Mouse (Mus musculus) hindbrain, embryonic 13.5 days (tissue): ENCODE data around the gene Tor1aip2. TPM values are rescaled to one million over a fixed set of nuclear protein-coding genes. Genes with fewer than 3 reads are reported as not detected.

ENCODE experiments used
- ATAC-seq: fragments of 200-750 bp; cut with Nextera tagmentation; 2 replicates; pipeline ENCODE4 v1.8.0; 2017; ENCODE audit warnings: moderate TSS enrichment; ENCODE audit not compliant: low FRiP score
- H3K27ac ChIP-seq: fragments of 300-500 bp; sonication (generic); 2 replicates; pipeline ENCODE4 v1.5.1; 2015; ENCODE audit warnings: inconsistent platforms, mild to moderate bottlenecking, moderate library complexity
- H3K27me3 ChIP-seq: fragments of 300-500 bp; sonication (generic); 2 replicates; pipeline ENCODE4 v1.6.1; 2015; ENCODE audit warnings: mild to moderate bottlenecking, inconsistent platforms
- H3K36me3 ChIP-seq: fragments of 300-500 bp; sonication (generic); 2 replicates; pipeline ENCODE4 v1.6.1; 2015; ENCODE audit warnings: mild to moderate bottlenecking, inconsistent platforms
- H3K4me1 ChIP-seq: fragments of 300-500 bp; sonication (generic); replicated peaks from 2 replicates; pipeline ENCODE4 v1.6.1; 2015; ENCODE audit warnings: inconsistent platforms
- H3K4me2 ChIP-seq: fragments of 300-500 bp; sonication (generic); 2 replicates; pipeline ENCODE4 v1.6.1; 2015; ENCODE audit warnings: inconsistent platforms, mild to moderate bottlenecking, moderate library complexity
- H3K4me3 ChIP-seq: fragments of 300-500 bp; sonication (generic); 2 replicates; pipeline ENCODE4 v1.5.1; 2015; ENCODE audit warnings: mild to moderate bottlenecking, inconsistent platforms
- H3K9ac ChIP-seq: fragments of 300-500 bp; sonication (generic); 2 replicates; pipeline ENCODE4 v1.6.1; 2015; ENCODE audit warnings: mild to moderate bottlenecking, inconsistent platforms
- H3K9me3 ChIP-seq: fragments of 300-500 bp; sonication (generic); 2 replicates; pipeline ENCODE4 v1.6.1; 2016; ENCODE audit warnings: inconsistent platforms
- WGBS: fragments of 180-500 bp; shearing (Covaris S2); methylation state at CpG from one replicate; pipeline ENCODE4 v1.1.7; 2015; 5-methylcytosine and 5-hydroxymethylcytosine counted together
- polyA plus RNA-seq: library from polyadenylated mRNA; unstranded; fragments of >200 nt; fragmentation: Nextera tagmentation; extraction: Ambion mirVana; gene quantifications from 2 replicates; pipeline ENCODE4 v1.2.1, GENCODE M21; 2015

The Tor1aip2 gene
- polyA plus RNA-seq, 1 experiment from 2014 or later: 66.9 TPM

GRCm38 (mm10) chr1:156087586-156087985 is 52.4 kb downstream of the Tor1aip2 start:
- ATAC-seq: no peak
- Histone ChIP-seq H3K4me3 (no peak overlapping the region), H3K4me2 (no peak overlapping the region), H3K27me3 (no peaks in the 10 kb centered on the region), H3K9me3 (no peaks in the 10 kb centered on the region), H3K27ac (no peak overlapping the region), H3K4me1 (peaks cover 12% of the 10 kb centered on the region), H3K36me3 (no peaks in the 10 kb centered on the region), H3K9ac (no peak overlapping the region)
- 82% methylated on average over 5 of the region's 5 CpGs for WGBS

- WGBS: 58% methylated on average over 8 of the region's 8 CpGs
- H3K36me3 ChIP-seq: no peaks in the 10 kb centered on the region
- H3K4me1 ChIP-seq: peaks cover 12% of the 10 kb centered on the region
- no peak overlapping the region for H3K9ac ChIP-seq
- H3K27me3 ChIP-seq: no peaks in the 10 kb centered on the region
- 0 out of 2 replicates have a peak overlapping the region, but pooled peaks have one; percentile 23 for H3K27ac ChIP-seq
- no peaks in the 10 kb centered on the region for H3K9me3 ChIP-seq
- no peak for ATAC-seq
- H3K4me3 ChIP-seq: no peak overlapping the region
- no peak overlapping the region for H3K4me2 ChIP-seq
These were observed 54.4 kb downstream of the Tor1aip2 start for GRCm38 (mm10) chr1:156089561-156089960.

GRCm38 (mm10) chr1:156090042-156090441 is 54.8 kb downstream of the Tor1aip2 start:
- Histone ChIP-seq H3K36me3 (no peaks in the 10 kb centered on the region), H3K4me1 (peaks cover 12% of the 10 kb centered on the region), H3K27me3 (no peaks in the 10 kb centered on the region), H3K4me2 (no peak overlapping the region), H3K27ac (0 out of 2 replicates have a peak overlapping the region, but pooled peaks have one; percentile 23), H3K4me3 (no peak overlapping the region), H3K9ac (no peak overlapping the region), H3K9me3 (no peaks in the 10 kb centered on the region)
- ATAC-seq: peak; percentile 83
- whole genome bisulfite sequencing: 33% methylated on average over 4 of the region's 4 CpGs

- Histone ChIP-seq H3K4me1 (peaks cover 12% of the 10 kb centered on the region), H3K9ac (no peak overlapping the region), H3K36me3 (no peaks in the 10 kb centered on the region), H3K9me3 (no peaks in the 10 kb centered on the region), H3K27me3 (no peaks in the 10 kb centered on the region), H3K4me2 (no peak overlapping the region), H3K27ac (no peak overlapping the region), H3K4me3 (no peak overlapping the region)
- no peak for ATAC-seq
- 86% methylated on average over 4 of the region's 4 CpGs for WGBS
These were observed 56.6 kb downstream of the Tor1aip2 start for GRCm38 (mm10) chr1:156091811-156092210.

- Histone ChIP-seq H3K9me3 (peaks cover 7% of the 10 kb centered on the region; the same call in 1 of the 2 replicates), H3K9ac (no peak overlapping the region), H3K4me2 (no peak overlapping the region), H3K27ac (no peak overlapping the region), H3K4me1 (peaks cover 4% of the 10 kb centered on the region; the same call in 1 of the 2 replicates), H3K36me3 (0 out of 2 replicates have a peak, but pooled peaks cover 2% of the 10 kb centered on the region), H3K27me3 (no peaks in the 10 kb centered on the region), H3K4me3 (no peak overlapping the region)
- ATAC-seq: no peak
- 98% methylated on average over 2 of the region's 2 CpGs for WGBS
These were observed 68.6 kb downstream of the Tor1aip2 start for GRCm38 (mm10) chr1:156103763-156104162.

GRCm38 (mm10) chr1:156105381-156105780 is 70.2 kb downstream of the Tor1aip2 start:
- ATAC-seq: no peak
- Histone ChIP-seq H3K36me3 (0 out of 2 replicates have a peak, but pooled peaks cover 2% of the 10 kb centered on the region), H3K4me1 (peaks cover 4% of the 10 kb centered on the region; the same call in 1 of the 2 replicates), H3K9me3 (no peaks in the 10 kb centered on the region), H3K4me2 (no peak overlapping the region), H3K9ac (no peak overlapping the region), H3K27me3 (no peaks in the 10 kb centered on the region), H3K4me3 (no peak overlapping the region), H3K27ac (no peak overlapping the region)
- WGBS: 74% methylated on average over 2 of the region's 2 CpGs

- 95% methylated on average over 2 of the region's 2 CpGs for WGBS
- H3K4me2 ChIP-seq: no peak overlapping the region
- no peak overlapping the region for H3K4me3 ChIP-seq
- no peak overlapping the region for H3K9ac ChIP-seq
- peaks cover 15% of the 10 kb centered on the region for H3K4me1 ChIP-seq
- no peaks in the 10 kb centered on the region for H3K27me3 ChIP-seq
- H3K9me3 ChIP-seq: no peaks in the 10 kb centered on the region
- H3K36me3 ChIP-seq: 0 out of 2 replicates have a peak, but pooled peaks cover 2% of the 10 kb centered on the region
- ATAC-seq: no peak
- no peak overlapping the region for H3K27ac ChIP-seq
These were observed 72.2 kb downstream of the Tor1aip2 start for GRCm38 (mm10) chr1:156107424-156107823.

- no peak overlapping the region for H3K9ac ChIP-seq
- no peak overlapping the region for H3K27ac ChIP-seq
- 0 out of 2 replicates have a peak, but pooled peaks cover 2% of the 10 kb centered on the region for H3K36me3 ChIP-seq
- H3K4me2 ChIP-seq: no peak overlapping the region
- H3K27me3 ChIP-seq: no peaks in the 10 kb centered on the region
- peaks cover 15% of the 10 kb centered on the region for H3K4me1 ChIP-seq
- 61% methylated on average over 10 of the region's 10 CpGs for WGBS
- no peaks in the 10 kb centered on the region for H3K9me3 ChIP-seq
- H3K4me3 ChIP-seq: no peak overlapping the region
- no peak for ATAC-seq
These were observed 73.2 kb downstream of the Tor1aip2 start for GRCm38 (mm10) chr1:156108400-156108799.

- H3K27ac ChIP-seq: no peak overlapping the region
- no peak overlapping the region for H3K9ac ChIP-seq
- WGBS: 76% methylated on average over 9 of the region's 9 CpGs
- no peaks in the 10 kb centered on the region for H3K36me3 ChIP-seq
- H3K4me1 ChIP-seq: peaks cover 21% of the 10 kb centered on the region
- H3K27me3 ChIP-seq: no peaks in the 10 kb centered on the region
- no peaks in the 10 kb centered on the region for H3K9me3 ChIP-seq
- no peak for ATAC-seq
- no peak overlapping the region for H3K4me2 ChIP-seq
- H3K4me3 ChIP-seq: no peak overlapping the region
These were observed 75.9 kb downstream of the Tor1aip2 start for GRCm38 (mm10) chr1:156111090-156111489.

GRCm38 (mm10) chr1:156111728-156112127 is 76.5 kb downstream of the Tor1aip2 start:
- peak overlapping the region; percentile 26; the same call in 1 of the 2 replicates for H3K4me2 ChIP-seq
- WGBS: 29% methylated on average over 12 of the region's 12 CpGs

GRCm38 (mm10) chr1:156112142-156112541 is 76.9 kb downstream of the Tor1aip2 start:
- 60% methylated on average over 7 of the region's 7 CpGs for WGBS
- Histone ChIP-seq H3K9me3 (no peaks in the 10 kb centered on the region), H3K4me1 (peaks cover 21% of the 10 kb centered on the region), H3K36me3 (no peaks in the 10 kb centered on the region), H3K27me3 (no peaks in the 10 kb centered on the region), H3K9ac (no peak overlapping the region), H3K4me3 (no peak overlapping the region), H3K4me2 (no peak overlapping the region), H3K27ac (no peak overlapping the region)
- ATAC-seq: no peak

More at GRCm38 (mm10) chr1:156111728-156112127, 76.5 kb downstream of the Tor1aip2 start:
- Histone ChIP-seq H3K27ac (no peak overlapping the region), H3K9me3 (no peaks in the 10 kb centered on the region), H3K4me3 (no peak overlapping the region), H3K36me3 (no peaks in the 10 kb centered on the region), H3K27me3 (no peaks in the 10 kb centered on the region), H3K9ac (no peak overlapping the region), H3K4me1 (peaks cover 21% of the 10 kb centered on the region)
- no peak for ATAC-seq

GRCm38 (mm10) chr1:156113884-156114499 is 78.8 kb downstream of the Tor1aip2 start:
- H3K4me1 ChIP-seq: peaks cover 17% of the 10 kb centered on the region
- no peaks in the 10 kb centered on the region for H3K9me3 ChIP-seq
- H3K4me3 ChIP-seq: no peak overlapping the region
- no peaks in the 10 kb centered on the region for H3K27me3 ChIP-seq
- H3K9ac ChIP-seq: no peak overlapping the region
- no peak overlapping the region for H3K27ac ChIP-seq
- no peak overlapping the region for H3K4me2 ChIP-seq
- no peaks in the 10 kb centered on the region for H3K36me3 ChIP-seq
- WGBS: 87% methylated on average over 8 of the region's 8 CpGs
- ATAC-seq: no peak

- Histone ChIP-seq H3K36me3 (no peaks in the 10 kb centered on the region), H3K27ac (no peak overlapping the region), H3K4me1 (peaks cover 11% of the 10 kb centered on the region), H3K4me2 (no peak overlapping the region), H3K27me3 (no peaks in the 10 kb centered on the region), H3K9ac (no peak overlapping the region), H3K9me3 (no peaks in the 10 kb centered on the region), H3K4me3 (no peak overlapping the region)
- WGBS: 76% methylated on average over 3 of the region's 3 CpGs
- no peak for ATAC-seq
These were observed 81.6 kb downstream of the Tor1aip2 start for GRCm38 (mm10) chr1:156116770-156117169.
